Mouse (Mus musculus) layer of hippocampus, adult 8-10 months (tissue): ENCODE results near the gene Gm11060. TPM values are rescaled to one million over a fixed set of nuclear protein-coding genes. Genes with fewer than 3 reads are reported as not detected.
A peak's percentile ranks its signal among the peaks of the same experiment; 100 is the strongest.

Experiments
- DNase-seq, 2 experiments: peaks; one replicate each; pipeline ENCODE4 v3.0.0; 2022; ENCODE audit warnings: low spot score in 2 of 2
- total RNA-seq, 4 experiments: library from RNA; stranded (reverse); gene quantifications; 2 replicates each; pipeline ENCODE4 v1.2.4; 2022

Gm11060 gene
- total RNA-seq, result not detected

DNA sequence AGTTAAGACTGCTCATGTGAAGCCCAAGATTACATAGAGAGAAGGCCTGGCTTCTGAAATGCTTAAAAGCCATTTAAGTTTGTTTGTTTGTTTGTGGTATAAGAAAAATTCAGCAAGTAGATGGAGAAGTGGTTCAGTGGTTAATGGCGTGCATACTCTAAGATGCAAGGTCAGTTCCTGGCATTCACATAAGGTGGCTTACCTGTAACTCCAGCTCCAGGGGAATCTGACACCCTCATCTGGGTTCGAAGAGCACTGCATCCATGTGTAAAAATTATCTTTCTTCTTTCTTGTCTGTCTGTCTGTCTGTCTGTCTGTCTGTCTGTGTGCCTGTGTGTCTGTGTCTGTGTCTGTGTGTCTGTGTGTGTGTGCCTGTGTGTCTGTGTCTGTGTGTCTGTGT is at the start of gene Gm11060:
Gm11060 (plus strand) TSS at position 301 of the 400 bp plus-strand sequence.
- DNase-seq, result no peak

- DNase-seq, result no peak
Observed at GRCm38 (mm10) chr2:105043152-105043551, 48.7 kb upstream of the Gm11060 start.

GRCm38 (mm10) chr2:105048301-105048700 is 43.5 kb upstream of the Gm11060 start:
- no peak for DNase-seq

DNA sequence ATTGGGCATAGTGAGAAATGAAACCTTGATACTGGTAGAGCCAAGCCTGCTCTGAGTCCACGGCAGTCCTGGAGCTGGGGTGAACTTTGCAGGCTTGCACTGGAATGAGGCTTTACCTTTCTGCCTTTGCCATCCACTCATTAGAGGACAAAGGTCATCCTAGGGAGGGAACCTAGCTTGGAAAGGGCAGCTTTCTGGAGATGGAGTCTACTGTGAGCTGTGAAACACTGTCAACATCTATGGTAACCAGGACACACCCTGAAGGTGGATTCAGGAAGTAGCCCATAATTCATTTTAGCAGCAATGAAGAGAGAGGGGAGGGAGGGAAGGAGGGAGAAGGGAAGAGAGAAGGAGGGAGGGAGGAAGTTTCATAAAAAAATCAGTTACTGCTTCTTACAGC is 36.3 kb upstream of the Gm11060 start:
- no peak for DNase-seq

DNA sequence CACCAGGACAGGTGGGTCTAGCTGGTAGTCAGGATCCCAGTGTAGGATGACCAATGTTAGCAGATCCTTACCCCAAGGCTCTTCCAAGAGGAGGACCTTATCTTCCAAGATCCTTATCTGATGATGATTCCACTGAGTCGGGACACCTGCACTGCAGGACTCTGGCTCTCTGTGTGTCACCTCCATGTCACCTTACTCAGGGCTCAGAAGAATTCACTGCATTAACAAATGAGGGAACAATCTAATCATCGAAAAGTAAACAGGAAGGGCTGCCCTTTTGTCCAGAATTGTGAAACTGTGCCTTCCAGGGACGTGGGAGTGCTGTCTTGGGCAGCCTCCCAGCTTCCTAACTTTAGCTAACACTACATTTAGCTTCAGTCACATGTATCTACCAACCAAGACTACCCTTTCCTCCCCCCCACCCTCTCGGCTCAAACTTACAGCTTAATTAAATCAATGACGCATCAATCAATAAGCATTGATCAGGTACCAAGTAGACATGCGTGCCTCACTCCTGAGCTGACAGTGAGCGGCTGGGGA is 33.2 kb upstream of the Gm11060 start:
- no peak for DNase-seq

DNA sequence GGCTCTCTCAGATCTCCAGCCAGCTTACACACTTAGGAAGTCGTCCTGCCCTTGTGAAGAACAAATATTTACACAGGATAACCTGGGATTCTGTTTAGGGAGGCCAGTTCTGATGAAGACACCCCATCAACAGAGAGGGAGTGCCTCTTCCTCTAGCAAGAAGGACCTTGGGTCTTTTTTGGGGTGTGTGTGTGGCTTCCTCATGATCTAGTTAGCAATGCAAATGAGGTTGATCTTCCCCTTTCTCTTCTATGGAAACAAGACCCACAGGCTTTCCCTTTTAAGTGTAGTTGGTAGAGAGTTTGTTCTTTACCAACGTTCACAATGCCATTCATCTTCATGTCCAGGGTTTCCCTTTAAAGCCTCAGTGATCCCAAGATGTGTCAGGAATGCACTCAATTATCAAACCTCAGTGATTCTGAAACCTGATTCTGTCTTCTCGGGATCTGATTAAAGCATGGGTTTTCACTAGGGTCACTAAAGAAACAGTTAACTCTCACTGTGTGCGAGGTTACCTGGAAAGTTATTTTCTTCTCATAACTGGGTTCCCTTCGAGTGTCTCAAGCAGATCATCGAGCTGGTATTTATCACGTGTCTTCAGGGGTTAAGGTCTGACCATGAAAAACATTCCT is 29.0 kb upstream of the Gm11060 start:
- no peak for DNase-seq

GRCm38 (mm10) chr2:105072496-105072895 is 19.3 kb upstream of the Gm11060 start:
- no peak for DNase-seq

- DNase-seq, result no peak
Observed at GRCm38 (mm10) chr2:105074196-105074595, 17.6 kb upstream of the Gm11060 start.

DNA sequence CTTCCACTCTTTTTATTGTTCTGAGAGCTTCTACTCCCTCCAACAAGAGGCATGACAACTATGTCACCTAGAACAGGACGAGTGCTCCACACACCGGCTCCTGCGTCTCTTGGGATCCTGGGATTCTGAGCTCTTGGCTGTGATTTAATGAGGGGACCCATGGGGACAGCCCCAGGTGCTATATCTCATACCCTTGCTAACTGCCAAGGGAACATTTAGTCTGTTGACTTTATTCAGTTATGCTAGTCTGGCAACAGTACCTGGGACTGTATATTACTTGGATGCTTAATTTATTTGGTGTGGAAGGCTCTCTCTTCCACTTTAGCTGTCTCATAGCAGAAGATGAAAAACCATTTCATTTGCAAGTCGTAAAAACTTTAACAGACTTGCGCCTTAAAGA is 16.0 kb upstream of the Gm11060 start:
- no peak for DNase-seq

GRCm38 (mm10) chr2:105077151-105077550 is 14.7 kb upstream of the Gm11060 start:
- no peak for DNase-seq

- DNase-seq, result no peak
Observed at GRCm38 (mm10) chr2:105082256-105082790, 9.5 kb upstream of the Gm11060 start.

GRCm38 (mm10) chr2:105084035-105084434 is 7.8 kb upstream of the Gm11060 start:
- DNase-seq, result no peak

GRCm38 (mm10) chr2:105086081-105086480 is 5.7 kb upstream of the Gm11060 start:
- no peak for DNase-seq

DNA sequence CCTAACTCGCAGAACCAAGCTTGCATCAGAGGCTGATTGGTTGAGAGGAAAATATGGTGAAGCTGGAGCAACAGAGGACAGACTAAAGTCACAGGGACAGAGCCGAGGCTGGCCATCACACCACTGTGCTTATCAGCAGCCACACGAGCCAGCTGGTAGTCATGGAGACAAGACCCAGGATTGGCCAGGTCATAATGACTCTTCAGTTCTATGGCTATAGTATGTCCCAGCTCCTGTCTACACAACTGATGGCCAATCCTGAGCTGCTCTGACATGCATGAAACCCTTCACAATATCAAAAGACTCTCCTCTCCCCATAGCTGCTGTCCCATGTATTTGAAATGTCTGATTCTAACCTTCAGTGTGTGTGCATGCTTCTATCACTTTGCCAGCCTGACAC is 3.8 kb upstream of the Gm11060 start:
- DNase-seq, result no peak

- DNase-seq, result no peak
Observed at GRCm38 (mm10) chr2:105089083-105089482, 2.7 kb upstream of the Gm11060 start.

- no peak for DNase-seq
Observed at GRCm38 (mm10) chr2:105089581-105090508, 2.0 kb upstream of the Gm11060 start.

- no peak for DNase-seq
Observed at GRCm38 (mm10) chr2:105090991-105091390, 827 bp upstream of the Gm11060 start.

- DNase-seq, result no peak
Observed at GRCm38 (mm10) chr2:105097294-105097953, 5.6 kb downstream of the Gm11060 start.

GRCm38 (mm10) chr2:105099410-105099809 is 7.6 kb downstream of the Gm11060 start:
- DNase-seq, result no peak

DNA sequence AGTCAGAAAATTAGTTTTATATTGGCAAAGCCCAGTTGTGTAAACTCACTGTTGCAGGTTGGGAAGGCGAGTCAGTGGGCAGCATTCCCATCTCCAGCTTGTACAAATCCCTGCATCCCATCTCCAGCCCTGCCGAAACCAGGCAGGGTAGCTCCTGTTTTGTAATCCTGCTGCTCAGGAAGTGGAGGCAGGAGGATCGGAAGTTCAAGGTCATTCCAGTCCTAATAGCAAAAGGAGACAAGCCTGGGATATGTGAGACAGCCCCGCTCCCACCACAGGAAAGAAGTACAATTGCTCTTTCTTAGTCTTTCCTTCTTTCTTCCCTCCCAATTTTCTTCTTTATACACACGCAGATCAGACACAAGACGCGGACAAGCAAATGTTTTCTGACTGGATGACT is 8.7 kb downstream of the Gm11060 start:
- DNase-seq, result no peak

GRCm38 (mm10) chr2:105108703-105109158 is 16.9 kb downstream of the Gm11060 start:
- peak; percentile 87 to 88 for DNase-seq
